Mouse (Mus musculus): ENCODE data around the gene Pga5. TPM values are rescaled to one million over a fixed set of nuclear protein-coding genes. Genes with fewer than 3 reads are reported as not detected.
A peak's percentile ranks its signal among the peaks of the same experiment; 100 is the strongest.

Pga5 gene
- total RNA-seq, 2 experiments from 2014 or later, result not detected

- no peak for DNase-seq
These were observed 12.8 kb downstream of the Pga5 start for GRCm38 (mm10) chr19:10665093-10665492.

GRCm38 (mm10) chr19:10662665-10663064 is 15.2 kb downstream of the Pga5 start:
- no peak for DNase-seq

DNA sequence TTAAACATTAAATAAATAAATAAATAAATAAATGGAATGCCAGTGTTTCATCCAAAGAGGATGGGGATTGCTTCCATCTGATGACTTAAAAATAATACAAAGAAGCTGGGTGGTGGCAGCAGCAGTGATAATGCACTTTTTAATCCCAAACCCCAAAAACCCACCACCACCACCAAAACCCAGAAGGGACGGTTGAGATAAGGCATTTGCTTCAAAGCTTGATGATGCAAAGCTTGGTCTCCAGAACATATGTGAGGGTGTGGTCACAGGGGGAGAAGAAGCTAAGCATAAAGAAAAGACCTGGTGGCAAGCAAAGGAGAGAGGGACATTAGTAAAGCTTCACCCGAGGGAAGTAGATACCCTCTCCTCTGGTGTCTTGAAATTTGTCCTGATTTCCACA is 16.0 kb downstream of the Pga5 start:
- DNase-seq, result no peak

GRCm38 (mm10) chr19:10661373-10661772 is 16.5 kb downstream of the Pga5 start:
- DNase-seq, result no peak

DNA sequence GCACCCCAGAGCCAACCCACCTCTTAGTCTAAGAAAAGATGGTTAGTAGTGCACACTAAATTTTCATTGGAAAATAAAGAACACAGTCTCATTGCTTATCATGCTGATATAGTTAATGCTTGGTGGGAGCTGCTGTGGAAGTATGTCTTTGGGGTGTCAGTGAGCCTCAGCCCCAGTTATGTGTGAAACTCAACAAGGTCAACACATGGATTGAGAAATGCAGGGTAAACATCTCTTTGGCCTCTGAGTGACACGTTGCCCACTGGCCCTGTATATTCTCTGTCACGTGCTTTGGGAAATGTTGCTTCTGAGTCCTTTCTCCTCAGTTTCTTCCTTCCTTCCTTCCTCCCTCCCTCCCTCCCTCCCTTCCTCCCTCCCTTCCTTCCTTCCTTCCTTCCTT is 19.5 kb downstream of the Pga5 start:
- no peak for DNase-seq

- no peak for DNase-seq
These were observed 20.1 kb downstream of the Pga5 start for GRCm38 (mm10) chr19:10657742-10658141.

- no peak for DNase-seq
These were observed 21.8 kb downstream of the Pga5 start for GRCm38 (mm10) chr19:10656058-10656457.

DNA sequence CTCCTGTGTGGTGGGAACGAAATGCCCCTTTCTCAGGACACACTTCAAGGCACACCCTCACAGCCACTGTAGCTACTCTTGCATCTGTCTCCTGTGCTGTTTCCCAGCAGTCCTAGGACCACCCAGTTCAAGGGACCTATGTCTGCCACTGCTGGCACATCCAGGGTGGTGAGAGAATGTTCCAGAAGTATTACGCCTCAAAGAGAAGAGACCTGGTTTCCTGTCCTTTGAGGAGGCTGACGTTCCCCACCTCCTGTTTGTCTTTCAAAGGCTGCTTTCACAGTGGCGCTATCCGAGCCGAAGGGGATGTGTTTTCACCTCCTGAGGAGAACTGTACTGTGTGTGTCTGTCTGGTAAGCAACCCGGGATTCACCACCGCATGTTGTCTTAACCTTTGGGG is 29.7 kb downstream of the Pga5 start:
- no peak for DNase-seq

GRCm38 (mm10) chr19:10645616-10646015 is 32.3 kb downstream of the Pga5 start:
- peak; percentile 17 to 25 for DNase-seq

- no peak for DNase-seq
These were observed 37.1 kb downstream of the Pga5 start for GRCm38 (mm10) chr19:10640589-10641378.

GRCm38 (mm10) chr19:10640080-10640479 is 37.8 kb downstream of the Pga5 start:
- no peak for DNase-seq

GRCm38 (mm10) chr19:10637840-10638239 is 40.0 kb downstream of the Pga5 start:
- no peak for DNase-seq

DNA sequence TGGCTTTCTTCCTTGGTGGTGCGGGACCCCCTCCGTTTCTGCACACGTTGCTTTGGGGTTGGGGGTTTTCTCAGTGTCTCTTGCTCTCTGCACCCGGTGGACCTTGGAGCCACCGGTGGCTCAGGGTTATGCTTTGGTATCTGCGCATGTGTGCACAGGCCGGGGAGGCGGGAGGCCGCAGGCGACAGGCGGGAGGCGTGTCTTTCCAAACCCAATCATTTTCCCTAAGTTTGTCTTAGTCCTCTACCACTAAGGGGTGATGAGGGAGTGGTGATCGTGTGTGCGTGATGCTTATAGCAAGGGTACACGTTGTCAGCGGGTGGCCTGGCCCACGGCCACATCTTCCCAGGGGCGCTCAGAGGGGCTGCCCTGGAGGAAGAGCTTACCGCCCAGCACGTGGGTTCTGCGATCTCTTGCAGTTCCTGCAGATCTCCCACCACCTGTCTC is 43.0 kb downstream of the Pga5 start:
- DNase-seq, result peak; percentile 42 to 48

DNA sequence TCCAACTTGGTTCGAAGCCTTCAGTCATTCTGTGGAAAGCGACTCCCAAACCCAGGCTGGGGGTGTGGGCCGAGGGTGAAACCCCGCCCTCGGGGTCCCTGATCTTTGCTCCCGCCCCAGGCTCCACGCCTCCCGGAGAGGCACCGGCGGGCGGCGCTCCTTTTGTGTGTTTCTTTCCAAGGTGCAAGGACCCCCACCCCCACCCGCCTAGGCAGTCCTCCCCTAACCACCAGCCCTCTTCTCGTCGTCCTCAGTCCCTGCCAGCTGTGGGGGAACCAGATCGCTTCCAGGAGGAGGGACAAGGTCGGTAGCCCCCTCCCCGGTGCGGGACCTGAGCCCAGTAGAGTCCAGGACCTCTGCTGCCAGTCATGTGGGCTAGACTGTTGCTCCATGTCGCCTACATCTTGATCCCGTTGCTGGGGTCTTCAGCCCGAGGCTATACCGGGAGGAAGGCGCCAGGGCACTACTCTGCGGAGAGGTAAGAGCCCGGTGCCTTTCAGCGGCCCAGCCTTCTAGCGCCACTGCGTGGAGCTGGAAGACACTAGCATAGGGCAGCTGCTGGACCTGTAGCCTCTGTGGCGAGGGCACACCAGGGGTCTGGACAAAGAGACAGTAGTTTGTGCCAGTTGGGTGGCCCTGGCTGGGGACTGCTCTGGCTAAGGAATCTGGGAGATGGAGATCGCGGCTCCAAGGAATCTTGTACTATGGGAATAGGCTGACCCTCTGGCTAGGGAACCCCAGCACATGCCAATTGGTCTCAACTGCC is 43.6 kb downstream of the Pga5 start, which contains the start of gene Vwce:
TSS of gene Vwce (plus strand) at position 108 of the 766 bp plus-strand sequence.
- peak in 1 of 2 experiments; percentile 26 for DNase-seq

Other genes starting within 250 kb of the Pga5 start
- gene Lrrc10b, start 220.6 kb downstream of the Pga5 start, total RNA-seq (2021), result 1 to 10 TPM; 1.7 to 5.7 TPM
- under 1 TPM in 1 of 2 experiments, not detected in 1; 0.49 TPM for gene Ppp1r32, start 195.1 kb downstream of the Pga5 start, total RNA-seq (2021)
- 10 to 100 TPM; 20.6 to 24.4 TPM for gene Cpsf7, start 152.8 kb downstream of the Pga5 start, total RNA-seq (2021)
- 10 to 100 TPM; 79.4 to 82.7 TPM for gene Sdhaf2, start 151.9 kb downstream of the Pga5 start, total RNA-seq (2021)
- 1 to 10 TPM; 4.9 to 5.8 TPM for gene Tmem216, start 121.8 kb downstream of the Pga5 start, total RNA-seq (2021)
- 10 to 100 TPM; 12.3 to 14.2 TPM for gene Cyb561a3, start 100.9 kb downstream of the Pga5 start, total RNA-seq (2021)
- gene Tmem138, start 100.7 kb downstream of the Pga5 start, total RNA-seq (2021), result 1 to 10 TPM; 1.4 to 2.1 TPM
- 100 to 1,000 TPM; 135 to 160 TPM for gene Ddb1, start 72.7 kb downstream of the Pga5 start, total RNA-seq (2021)
- 1 to 10 TPM; 9.6 to 9.7 TPM for gene Tkfc, start 72.4 kb downstream of the Pga5 start, total RNA-seq (2021)
- gene Vwce, start 43.9 kb downstream of the Pga5 start, total RNA-seq (2021), result under 1 TPM in 1 of 2 experiments, not detected in 1; 0.31 TPM
- 10 to 100 TPM; 20.4 to 21.8 TPM for gene Vps37c, start 10.7 kb upstream of the Pga5 start, total RNA-seq (2021)
- 1 to 10 TPM in 1 of 2 experiments, not detected in 1; 1.1 TPM for gene Cd5, start 60.9 kb upstream of the Pga5 start, total RNA-seq (2021)
- gene Cd6, start 152.0 kb upstream of the Pga5 start, total RNA-seq (2021), result 1 to 10 TPM in 1 of 2 experiments, under 1 TPM in 1; 0.17 to 1.2 TPM
- gene Slc15a3, start 161.7 kb upstream of the Pga5 start, total RNA-seq (2021), result 1 to 10 TPM; 2.1 TPM
- gene Tmem132a, start 191.9 kb upstream of the Pga5 start, total RNA-seq (2021), result 10 to 100 TPM; 10.1 to 10.3 TPM
- 100 to 1,000 TPM; 104 to 113 TPM for gene Tmem109, start 203.9 kb upstream of the Pga5 start, total RNA-seq (2021)
- gene Prpf19, start 217.2 kb upstream of the Pga5 start, total RNA-seq (2021), result 100 to 1,000 TPM; 237 to 251 TPM
- not detected for gene Zp1, start 242.6 kb upstream of the Pga5 start, total RNA-seq (2021)

All from heart, adult 18-20 months (tissue).